Mouse (Mus musculus): ENCODE results near the gene Nrip2.

DNA sequence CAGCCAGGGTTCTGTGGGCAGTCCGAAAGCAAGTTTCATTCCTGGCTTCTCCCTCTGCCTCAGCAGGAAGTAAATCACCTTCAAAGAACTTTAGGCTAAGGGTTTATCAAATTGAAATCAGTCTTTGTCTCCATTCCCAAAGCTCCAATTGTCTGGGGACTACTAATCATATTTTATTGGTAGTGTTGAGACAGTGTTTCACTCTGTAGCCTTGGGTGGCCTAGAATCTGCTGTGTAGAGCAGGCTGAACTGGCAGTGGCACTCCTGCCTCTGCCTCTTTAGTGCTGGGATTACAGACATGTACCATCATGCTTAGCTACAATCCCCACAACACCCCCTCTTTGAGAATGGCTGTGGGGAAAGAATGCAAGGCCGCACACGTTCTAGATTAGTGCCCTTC is 22.4 kb downstream of the Nrip2 start:
- TF ChIP-seq CTCF (IDR thresholded peaks at IDR 0.05; ENCODE audit: low read depth) (no peak), EP300 (IDR thresholded peaks at IDR 0.05; ENCODE audit: low read depth) (no peak)
